In the genomic region with DNA sequence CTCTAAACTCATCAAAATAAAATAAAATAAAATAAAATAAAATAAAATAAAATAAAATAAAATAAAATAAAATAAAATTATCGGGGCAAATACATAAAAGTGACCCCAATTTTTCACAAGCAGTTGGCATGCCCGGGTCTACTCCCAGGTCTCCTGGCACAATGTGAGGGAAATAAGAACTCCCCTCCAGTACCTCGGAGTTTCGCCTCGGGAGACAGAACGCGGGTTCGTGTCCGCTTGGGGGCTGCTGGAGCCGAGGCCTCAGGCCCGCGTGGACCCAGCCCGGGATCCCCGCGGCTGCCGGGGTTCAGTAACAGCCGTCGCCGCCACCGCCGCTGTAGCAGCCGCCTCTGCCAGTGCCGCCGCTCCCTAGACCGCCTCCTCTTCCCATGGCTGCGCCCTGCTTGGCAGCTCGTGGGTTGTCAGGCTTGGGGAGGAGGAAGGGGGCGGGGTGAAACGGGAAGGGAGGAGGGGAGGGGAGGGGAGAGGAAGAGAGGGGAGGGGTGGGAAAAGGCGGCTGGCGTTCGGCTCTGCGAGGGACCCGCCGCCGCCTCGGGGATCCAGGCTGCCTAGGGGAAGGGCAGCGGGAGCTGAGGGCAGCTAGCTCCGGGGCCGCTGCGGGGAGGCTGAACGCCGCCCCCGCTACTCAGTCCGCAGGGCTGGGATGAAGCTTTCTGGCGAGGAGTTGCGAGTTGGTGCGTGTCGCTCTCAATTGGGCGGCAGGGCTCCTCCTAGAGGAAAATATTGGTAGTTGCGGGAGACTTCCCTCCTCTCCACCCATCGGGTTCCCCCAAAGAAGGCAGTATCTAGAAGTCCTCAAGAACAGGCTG, we compare ENCODE assay signal across 8 mouse cellular contexts. TPM values are rescaled to one million over a fixed set of nuclear protein-coding genes. Genes with fewer than 3 reads are reported as not detected.
DNase-seq lines count a peak whose midpoint lies in the region; ATAC-seq and TF ChIP-seq lines count a peak whose summit lies in the region.

A gene (minus strand): TSS at position 686 of the 830 bp plus-strand sequence.

- no peaks in the 10 kb centered on the region for H3K27me3 ChIP-seq in embryonic facial prominence, embryonic 13.5 days
- H3K27me3 ChIP-seq in kidney, embryonic 14.5 days (ENCODE audit: control insufficient read depth, insufficient read depth, low read length) = no peaks in the 10 kb centered on the region
- H3K27me3 ChIP-seq in limb, embryonic 14.5 days (ENCODE audit: control insufficient read depth, insufficient read depth, low read length) = no peaks in the 10 kb centered on the region
- H3K27me3 ChIP-seq in midbrain, postnatal 0 days (ENCODE audit: insufficient read depth, low read length) = no peaks in the 10 kb centered on the region

- ATAC-seq in embryonic facial prominence, embryonic 13.5 days (ENCODE audit: insufficient number of reproducible peaks, insufficient read depth, low FRiP score, low TSS enrichment, low read depth) = peak; percentile 91
- ATAC-seq in kidney, embryonic 14.5 days (ENCODE audit: low FRiP score, low TSS enrichment) = peak; percentile 89
- peak; percentile 87 for ATAC-seq in limb, embryonic 14.5 days (ENCODE audit: low FRiP score, low read depth)
- peak; percentile 94 for ATAC-seq in midbrain, postnatal 0 days (ENCODE audit: low FRiP score)

- peak within 1 kb of the TSS; percentile 66 for H3K4me3 ChIP-seq in embryonic facial prominence, embryonic 13.5 days
- H3K4me3 ChIP-seq in kidney, embryonic 14.5 days (ENCODE audit: low read length) = peak within 1 kb of the TSS; percentile 56
- H3K4me3 ChIP-seq in limb, embryonic 14.5 days (replicated peaks; ENCODE audit: low read length) = peak within 1 kb of the TSS; percentile 72
- H3K4me3 ChIP-seq in midbrain, postnatal 0 days (ENCODE audit: low read depth, low read length) = peak within 1 kb of the TSS; percentile 77

- 0% methylated on average over 48 of the region's 52 CpGs for whole genome bisulfite sequencing in embryonic facial prominence, embryonic 13.5 days
- under 1% methylated on average over 49 of the region's 52 CpGs for WGBS in kidney, embryonic 14.5 days
- WGBS in limb, embryonic 14.5 days = under 1% methylated on average over 45 of the region's 52 CpGs
- under 1% methylated on average over 43 of the region's 52 CpGs for WGBS in midbrain, postnatal 0 days

- H3K9me3 ChIP-seq in embryonic facial prominence, embryonic 13.5 days = no peaks in the 10 kb centered on the region
- no peaks in the 10 kb centered on the region for H3K9me3 ChIP-seq in kidney, embryonic 14.5 days (ENCODE audit: control insufficient read depth, low read length)
- H3K9me3 ChIP-seq in limb, embryonic 14.5 days (ENCODE audit: control insufficient read depth, low read length) = no peaks in the 10 kb centered on the region
- H3K9me3 ChIP-seq in midbrain, postnatal 0 days (ENCODE audit: low read length) = no peaks in the 10 kb centered on the region

- peak; percentile 82 for TF ChIP-seq CTCF in midbrain, postnatal 0 days (IDR thresholded peaks at IDR 0.05)

- peak within 1 kb of the TSS; percentile 76 for H3K4me2 ChIP-seq in embryonic facial prominence, embryonic 13.5 days
- H3K4me2 ChIP-seq in kidney, embryonic 14.5 days (replicated peaks; ENCODE audit: low read depth, low read length) = peak within 1 kb of the TSS; percentile 65
- peak within 1 kb of the TSS; percentile 72 for H3K4me2 ChIP-seq in limb, embryonic 14.5 days (replicated peaks; ENCODE audit: low read depth, low read length, severe bottlenecking)
- peak within 1 kb of the TSS; percentile 94 for H3K4me2 ChIP-seq in midbrain, postnatal 0 days (ENCODE audit: low read depth, low read length, poor library complexity, severe bottlenecking)

- peak within 1 kb of the TSS; percentile 87 for H3K9ac ChIP-seq in embryonic facial prominence, embryonic 13.5 days
- H3K9ac ChIP-seq in kidney, embryonic 14.5 days (ENCODE audit: low read depth, low read length) = peak within 1 kb of the TSS; percentile 66
- H3K9ac ChIP-seq in limb, embryonic 14.5 days (ENCODE audit: low read depth, low read length, severe bottlenecking) = peak within 1 kb of the TSS; percentile 76
- peak within 1 kb of the TSS; percentile 82 for H3K9ac ChIP-seq in midbrain, postnatal 0 days (replicated peaks; ENCODE audit: low read length, poor library complexity, severe bottlenecking)

- H3K36me3 ChIP-seq in embryonic facial prominence, embryonic 13.5 days = no peaks in the 10 kb centered on the region
- no peaks in the 10 kb centered on the region for H3K36me3 ChIP-seq in kidney, embryonic 14.5 days (ENCODE audit: control insufficient read depth, insufficient read depth, low read length)
- no peaks in the 10 kb centered on the region for H3K36me3 ChIP-seq in limb, embryonic 14.5 days (ENCODE audit: control insufficient read depth, insufficient read depth, low read length)
- H3K36me3 ChIP-seq in midbrain, postnatal 0 days (ENCODE audit: insufficient read depth, low read length) = no peaks in the 10 kb centered on the region

- DNase-seq in 3T3-L1 (ENCODE audit: low read depth, low spot score) = peak; percentile 96
- DNase-seq in adrenal gland, postnatal 36 days = peak; percentile 89 to 92
- DNase-seq in heart, adult 9 months (ENCODE audit: low spot score in 2 of 2) = peak; percentile 88 to 92
- peak; percentile 95 for DNase-seq in limb, embryonic 14.5 days (ENCODE audit: low spot score)
- DNase-seq in midbrain, postnatal 0 days (ENCODE audit: low spot score) = peak; percentile 92
- peak; percentile 33 to 68 for DNase-seq in spleen, postnatal 4 days (ENCODE audit: low spot score in 2 of 2)

- H3K27ac ChIP-seq in embryonic facial prominence, embryonic 13.5 days = peak within 1 kb of the TSS; percentile 95
- peak within 1 kb of the TSS; percentile 87 for H3K27ac ChIP-seq in kidney, embryonic 14.5 days (ENCODE audit: low read depth, low read length)
- H3K27ac ChIP-seq in limb, embryonic 14.5 days (replicated peaks; ENCODE audit: low read depth, low read length) = peak within 1 kb of the TSS; percentile 92
- peak within 1 kb of the TSS; percentile 63 for H3K27ac ChIP-seq in midbrain, postnatal 0 days (ENCODE audit: low read depth, low read length)

- peak; percentile 61; the same call in 1 of the 2 replicates for TF ChIP-seq POLR2A in limb, embryonic 14.5 days (IDR thresholded peaks at IDR 0.05; ENCODE audit: borderline replicate concordance, extremely low read depth, insufficient read depth, insufficient read length)

- peaks cover 26% of the 10 kb centered on the region for H3K4me1 ChIP-seq in embryonic facial prominence, embryonic 13.5 days
- peaks cover 10% of the 10 kb centered on the region; the same call in 1 of the 2 replicates for H3K4me1 ChIP-seq in kidney, embryonic 14.5 days (ENCODE audit: control insufficient read depth, insufficient read depth, low read length)
- H3K4me1 ChIP-seq in limb, embryonic 14.5 days (ENCODE audit: control insufficient read depth, insufficient read depth, low read length) = peaks cover 16% of the 10 kb centered on the region
- H3K4me1 ChIP-seq in midbrain, postnatal 0 days (ENCODE audit: insufficient read depth, low read length) = no peaks in the 10 kb centered on the region

RNA-seq across cellular contexts. Expression of the gene that starts here (rescaled TPM):
- 100 to 1,000 TPM in 1 of 2 experiments, 10 to 100 TPM in 1; 92.4 to 171 TPM for total RNA-seq in adrenal gland, postnatal 36 days (2021)
- 49.1 and 57.2 TPM in 2 replicates for polyA plus RNA-seq in embryonic facial prominence, embryonic 13.5 days (2015; fragmentation: Nextera tagmentation; extraction: Ambion mirVana)
- 49.0 and 81.9 TPM in 2 replicates for polyA plus RNA-seq in kidney, embryonic 14.5 days (2014; fragmentation: Nextera tagmentation; extraction: Ambion mirVana)
- 46.5 and 49.7 TPM in 2 replicates for polyA plus RNA-seq in limb, embryonic 14.5 days (2012; rRNA removed)
- polyA plus RNA-seq in limb, embryonic 14.5 days (2014; fragmentation: Nextera tagmentation; extraction: Ambion mirVana) = 92.9 and 97.6 TPM in 2 replicates
- total RNA-seq in midbrain, postnatal 0 days (2014; rRNA removed) = 7.9 and 11.3 TPM in 2 replicates
- polyA plus RNA-seq in midbrain, postnatal 0 days (2015; fragmentation: Nextera tagmentation; extraction: Ambion mirVana) = 9.7 and 11.8 TPM in 2 replicates

Comparison
In these comparisons a context has a peak if more than half of its experiments do, and no peak if none do; other contexts are left out.
1. Peak in every context shown above with its lines: DNase-seq, ATAC-seq, H3K4me3 ChIP-seq and H3K27ac ChIP-seq.